Comparison of ENCODE assay signal across 8 mouse cellular contexts in genomic region chr13:37506046-37506445, GRCm38 (mm10).
A peak's percentile ranks its signal among the peaks of the same experiment; 100 is the strongest.
DNase-seq lines count a peak whose midpoint lies in the region; ATAC-seq and TF ChIP-seq lines count a peak whose summit lies in the region.

No protein-coding gene starts in this region.

- 67% methylated on average over 10 of the region's 10 CpGs for WGBS in embryonic facial prominence, embryonic 15.5 days
- whole genome bisulfite sequencing in kidney, embryonic 14.5 days, result 48% methylated on average over 10 of the region's 10 CpGs
- WGBS in midbrain, embryonic 13.5 days, result 71% methylated on average over 10 of the region's 10 CpGs

- no peak overlapping the region for H3K9ac ChIP-seq in embryonic facial prominence, embryonic 15.5 days
- no peak overlapping the region for H3K9ac ChIP-seq in kidney, embryonic 14.5 days (ENCODE audit: low read depth, low read length)
- no peak overlapping the region for H3K9ac ChIP-seq in midbrain, embryonic 13.5 days (replicated peaks)

- TF ChIP-seq CTCF in left cerebral cortex, adult 2 months (IDR thresholded peaks at IDR 0.05), result no peak

- ATAC-seq in embryonic facial prominence, embryonic 15.5 days (ENCODE audit: insufficient number of reproducible peaks, low FRiP score, low TSS enrichment, low read depth), result no peak
- ATAC-seq in kidney, embryonic 14.5 days (ENCODE audit: low FRiP score, low TSS enrichment), result no peak
- ATAC-seq in midbrain, embryonic 13.5 days, result no peak

- no peak overlapping the region for H3K4me3 ChIP-seq in embryonic facial prominence, embryonic 15.5 days (replicated peaks)
- H3K4me3 ChIP-seq in kidney, embryonic 14.5 days (ENCODE audit: low read length), result no peak overlapping the region
- H3K4me3 ChIP-seq in left cerebral cortex, adult 2 months, result no peak overlapping the region
- H3K4me3 ChIP-seq in midbrain, embryonic 13.5 days (replicated peaks), result no peak overlapping the region

- H3K9me3 ChIP-seq in embryonic facial prominence, embryonic 15.5 days (replicated peaks), result no peaks in the 10 kb centered on the region
- no peaks in the 10 kb centered on the region for H3K9me3 ChIP-seq in kidney, embryonic 14.5 days (ENCODE audit: control insufficient read depth, low read length)
- H3K9me3 ChIP-seq in midbrain, embryonic 13.5 days, result no peaks in the 10 kb centered on the region

- no peak overlapping the region for H3K4me2 ChIP-seq in embryonic facial prominence, embryonic 15.5 days (replicated peaks)
- no peak overlapping the region for H3K4me2 ChIP-seq in kidney, embryonic 14.5 days (replicated peaks; ENCODE audit: low read depth, low read length)
- no peak overlapping the region for H3K4me2 ChIP-seq in midbrain, embryonic 13.5 days (replicated peaks)

- no peaks in the 10 kb centered on the region for H3K27me3 ChIP-seq in embryonic facial prominence, embryonic 15.5 days
- no peaks in the 10 kb centered on the region for H3K27me3 ChIP-seq in kidney, embryonic 14.5 days (ENCODE audit: control insufficient read depth, insufficient read depth, low read length)
- H3K27me3 ChIP-seq in midbrain, embryonic 13.5 days, result peaks cover 13% of the 10 kb centered on the region; the same call in 1 of the 2 replicates

- intact Hi-C loops in left cerebral cortex, adult 2 months (cut with DNase I), result no loop called here

- H3K27ac ChIP-seq in embryonic facial prominence, embryonic 15.5 days (replicated peaks), result peak overlapping the region; percentile 78
- H3K27ac ChIP-seq in kidney, embryonic 14.5 days (ENCODE audit: low read depth, low read length), result peak overlapping the region; percentile 47; the same call in 1 of the 2 replicates
- no peak overlapping the region for H3K27ac ChIP-seq in left cerebral cortex, adult 2 months
- H3K27ac ChIP-seq in midbrain, embryonic 13.5 days, result no peak overlapping the region

- peak; percentile 57 to 63 for DNase-seq in lung, adult 18-20 months
- no peak for DNase-seq in lung, postnatal 14 days
- peak; percentile 55 to 62 for DNase-seq in lung, postnatal 4 days
- no peak for DNase-seq in right cerebral cortex, adult 2 months (ENCODE audit: low spot score in 2 of 2)
- DNase-seq in left cerebral cortex, adult 2 months (ENCODE audit: extremely low spot score in 1 of 2, low spot score in 2 of 2), result no peak

- H3K36me3 ChIP-seq in embryonic facial prominence, embryonic 15.5 days, result no peaks in the 10 kb centered on the region
- H3K36me3 ChIP-seq in kidney, embryonic 14.5 days (ENCODE audit: control insufficient read depth, insufficient read depth, low read length), result no peaks in the 10 kb centered on the region
- no peaks in the 10 kb centered on the region for H3K36me3 ChIP-seq in midbrain, embryonic 13.5 days

- H3K4me1 ChIP-seq in embryonic facial prominence, embryonic 15.5 days, result peaks cover 49% of the 10 kb centered on the region
- peaks cover 21% of the 10 kb centered on the region for H3K4me1 ChIP-seq in kidney, embryonic 14.5 days (ENCODE audit: control insufficient read depth, insufficient read depth, low read length)
- peaks cover 30% of the 10 kb centered on the region for H3K4me1 ChIP-seq in midbrain, embryonic 13.5 days (replicated peaks)

Comparison
In these comparisons a context has a peak if more than half of its experiments do, and no peak if none do; other contexts are left out.
1. DNase-seq: peak in lung, adult 18-20 months (2 of 2) and lung, postnatal 4 days (2 of 2); none in lung, postnatal 14 days (single experiment), right cerebral cortex, adult 2 months (0 of 2) and left cerebral cortex, adult 2 months (0 of 2).
2. H3K27ac ChIP-seq: peak in embryonic facial prominence, embryonic 15.5 days (single experiment) and kidney, embryonic 14.5 days (single experiment); none in left cerebral cortex, adult 2 months (single experiment) and midbrain, embryonic 13.5 days (single experiment).